Mouse (Mus musculus) c-Kit-positive CD71-positive TER-119-negative erythroid progenitor cells, embryonic 14.5 days (primary cell): ENCODE data around the gene Rfk.

ENCODE experiments used
- DNase-seq: peaks from one replicate; pipeline ENCODE4 v3.0.0-alpha.2; 2013; ENCODE audit warnings: low read depth

Gene Rfk

GRCm38 (mm10) chr19:17393841-17394591 lies at the start of gene Rfk:
TSS of gene Rfk (plus strand) at chr19:17394043.
- DNase-seq: peak; percentile 81

- no peak for DNase-seq
Observed at GRCm38 (mm10) chr19:17344881-17345280, 49.0 kb upstream of the Rfk start.

- no peak for DNase-seq
Observed at GRCm38 (mm10) chr19:17346716-17347474, 46.9 kb upstream of the Rfk start.

GRCm38 (mm10) chr19:17347852-17348251 lies 46.0 kb upstream of the Rfk start:
- DNase-seq: no peak

- DNase-seq: no peak
Observed at GRCm38 (mm10) chr19:17353727-17354126, 40.1 kb upstream of the Rfk start.

- no peak for DNase-seq
Observed at GRCm38 (mm10) chr19:17354362-17354761, 39.5 kb upstream of the Rfk start.

GRCm38 (mm10) chr19:17354797-17355196 lies 39.0 kb upstream of the Rfk start:
- no peak for DNase-seq

GRCm38 (mm10) chr19:17355361-17355760 lies 38.5 kb upstream of the Rfk start:
- no peak for DNase-seq

- DNase-seq: no peak
Observed at GRCm38 (mm10) chr19:17355950-17356867, 37.6 kb upstream of the Rfk start.

GRCm38 (mm10) chr19:17356932-17357331 lies 36.9 kb upstream of the Rfk start:
- no peak for DNase-seq

- DNase-seq: no peak
Observed at GRCm38 (mm10) chr19:17357391-17357790, 36.5 kb upstream of the Rfk start.

GRCm38 (mm10) chr19:17359315-17359890 lies 34.4 kb upstream of the Rfk start:
- DNase-seq: no peak

GRCm38 (mm10) chr19:17361181-17361580 lies 32.7 kb upstream of the Rfk start:
- no peak for DNase-seq

- peak; percentile 66 for DNase-seq
Observed at GRCm38 (mm10) chr19:17364741-17365140, 29.1 kb upstream of the Rfk start.

- DNase-seq: no peak
Observed at GRCm38 (mm10) chr19:17366364-17367090, 27.3 kb upstream of the Rfk start.

- no peak for DNase-seq
Observed at GRCm38 (mm10) chr19:17368557-17368956, 25.3 kb upstream of the Rfk start.

GRCm38 (mm10) chr19:17369581-17369980 lies 24.3 kb upstream of the Rfk start:
- no peak for DNase-seq

GRCm38 (mm10) chr19:17372701-17373100 lies 21.1 kb upstream of the Rfk start, which contains the start of gene Gcnt1:
TSS of gene Gcnt1 (minus strand) at chr19:17372844.
- DNase-seq: no peak

GRCm38 (mm10) chr19:17378845-17379244 lies 15.0 kb upstream of the Rfk start:
- DNase-seq: no peak

- no peak for DNase-seq
Observed at GRCm38 (mm10) chr19:17380549-17380948, 13.3 kb upstream of the Rfk start.

GRCm38 (mm10) chr19:17382807-17383397 lies 10.9 kb upstream of the Rfk start:
- no peak for DNase-seq
